Mouse (Mus musculus) c-Kit-negative CD71-positive TER-119-positive erythroid progenitor cells, embryonic 14.5 days (primary cell): ENCODE measurements around the gene Syngr3.
A peak's percentile ranks its signal among the peaks of the same experiment; 100 is the strongest.
"Not testable (repeated sequence)": the region's sequence is repeated elsewhere in the genome, so short reads cannot be mapped to it uniquely, and the experiment has no call there.

Experiments used
- DNase-seq: peaks from one replicate; pipeline ENCODE4 v3.0.0-alpha.2; 2013; ENCODE audit warnings: low read depth, low spot score

Gene Syngr3

GRCm38 (mm10) chr17:24719494-24720222 lies 29.9 kb upstream of the Syngr3 start:
- peak; percentile 94 for DNase-seq

GRCm38 (mm10) chr17:24718938-24719337 lies 29.2 kb upstream of the Syngr3 start:
- DNase-seq, result not testable (repeated sequence)

- DNase-seq, result no peak
Measured at GRCm38 (mm10) chr17:24717943-24718342, 28.2 kb upstream of the Syngr3 start, which contains the start of the genes Rnf151 and Rps2. Gene Rnf151, minus strand, starts transcription at chr17:24718063. Gene Rps2, plus strand, starts transcription at chr17:24718116.

GRCm38 (mm10) chr17:24716166-24716682 lies 26.5 kb upstream of the Syngr3 start:
- DNase-seq, result no peak

GRCm38 (mm10) chr17:24715556-24715955 lies 25.8 kb upstream of the Syngr3 start:
- no peak for DNase-seq

GRCm38 (mm10) chr17:24708646-24709045 lies 18.9 kb upstream of the Syngr3 start:
- peak; percentile 41 for DNase-seq

- no peak for DNase-seq
Measured at GRCm38 (mm10) chr17:24707801-24708425, 18.2 kb upstream of the Syngr3 start.

GRCm38 (mm10) chr17:24706982-24707800 lies 17.4 kb upstream of the Syngr3 start, which contains the start of gene Tbl3:
Gene Tbl3, minus strand, starts transcription at chr17:24707660.
- DNase-seq, result peak; percentile 86

- no peak for DNase-seq
Measured at GRCm38 (mm10) chr17:24705821-24706220, 16.1 kb upstream of the Syngr3 start.

- no peak for DNase-seq
Measured at GRCm38 (mm10) chr17:24701251-24701650, 11.5 kb upstream of the Syngr3 start.

GRCm38 (mm10) chr17:24699473-24699872 lies 9.7 kb upstream of the Syngr3 start:
- DNase-seq, result no peak

- DNase-seq, result no peak
Measured at GRCm38 (mm10) chr17:24698715-24699114, 9.0 kb upstream of the Syngr3 start.

GRCm38 (mm10) chr17:24697985-24698384 lies 8.2 kb upstream of the Syngr3 start:
- DNase-seq, result no peak

GRCm38 (mm10) chr17:24696011-24696697 lies 6.4 kb upstream of the Syngr3 start, which contains the start of the genes Gfer and Noxo1:
Gene Gfer, minus strand, starts transcription at chr17:24696156.
Gene Noxo1, plus strand, starts transcription at chr17:24696234.
- peak; percentile 78 for DNase-seq

- no peak for DNase-seq
Measured at GRCm38 (mm10) chr17:24695326-24696010, 5.7 kb upstream of the Syngr3 start.

- no peak for DNase-seq
Measured at GRCm38 (mm10) chr17:24692385-24692784, 2.6 kb upstream of the Syngr3 start.

- DNase-seq, result no peak
Measured at GRCm38 (mm10) chr17:24687599-24687998, 2.2 kb downstream of the Syngr3 start.

GRCm38 (mm10) chr17:24687146-24687595 lies 2.6 kb downstream of the Syngr3 start:
- DNase-seq, result peak; percentile 43

- DNase-seq, result no peak
Measured at GRCm38 (mm10) chr17:24686514-24686913, 3.2 kb downstream of the Syngr3 start.

- no peak for DNase-seq
Measured at GRCm38 (mm10) chr17:24677500-24678080, 12.2 kb downstream of the Syngr3 start.
